Mouse (Mus musculus) heart, embryonic 13.5 days (tissue): ENCODE results near the gene Aida. TPM values are rescaled to one million over a fixed set of nuclear protein-coding genes. Genes with fewer than 3 reads are reported as not detected.
A peak's percentile ranks its signal among the peaks of the same experiment; 100 is the strongest.

Source experiments
- ATAC-seq: fragments of 200-750 bp; cut with Nextera tagmentation; 2 replicates; pipeline ENCODE4 v1.8.0; 2017; ENCODE audit warnings: moderate TSS enrichment; ENCODE audit not compliant: insufficient number of reproducible peaks, low FRiP score, low TSS enrichment; ENCODE audit errors: extremely low read depth
- H3K27ac ChIP-seq: fragments of 300-500 bp; sonication (generic); replicated peaks from 2 replicates; pipeline ENCODE4 v1.5.1; 2015; ENCODE audit warnings: moderate library complexity, mild to moderate bottlenecking, inconsistent platforms
- H3K27me3 ChIP-seq: fragments of 300-500 bp; sonication (generic); replicated peaks from 2 replicates; pipeline ENCODE4 v1.6.1; 2015; ENCODE audit warnings: mild to moderate bottlenecking, inconsistent platforms
- H3K36me3 ChIP-seq: fragments of 300-500 bp; sonication (generic); 2 replicates; pipeline ENCODE4 v1.6.1; 2015; ENCODE audit warnings: mild to moderate bottlenecking, inconsistent platforms
- H3K4me1 ChIP-seq: fragments of 300-500 bp; sonication (generic); 2 replicates; pipeline ENCODE4 v1.6.1; 2015; ENCODE audit warnings: inconsistent platforms
- H3K4me2 ChIP-seq: fragments of 300-500 bp; sonication (generic); 2 replicates; pipeline ENCODE4 v1.6.1; 2015; ENCODE audit warnings: inconsistent platforms, mild to moderate bottlenecking, moderate library complexity
- H3K4me3 ChIP-seq: fragments of 300-500 bp; sonication (generic); 2 replicates; pipeline ENCODE4 v1.5.1; 2015; ENCODE audit warnings: moderate library complexity, mild to moderate bottlenecking, inconsistent platforms
- H3K9ac ChIP-seq: fragments of 300-500 bp; sonication (generic); 2 replicates; pipeline ENCODE4 v1.6.1; 2015; ENCODE audit warnings: inconsistent platforms, mild to moderate bottlenecking, moderate library complexity
- H3K9me3 ChIP-seq: fragments of 300-500 bp; sonication (generic); 2 replicates; pipeline ENCODE4 v1.6.1; 2016; ENCODE audit warnings: inconsistent platforms
- WGBS: fragments of 180-500 bp; shearing (Covaris S2); methylation state at CpG from one replicate; pipeline ENCODE4 v1.1.7; 2015; ENCODE audit warnings: mixed read lengths; 5-methylcytosine and 5-hydroxymethylcytosine counted together
- polyA plus RNA-seq: library from polyadenylated mRNA; unstranded; fragments of >200 nt; fragmentation: Nextera tagmentation; extraction: Ambion mirVana; gene quantifications from 2 replicates; pipeline ENCODE4 v1.2.1, GENCODE M21; 2015

Aida gene
- 28.3 and 29.3 TPM in 2 replicates for polyA plus RNA-seq

- H3K4me3 ChIP-seq: peak within 1 kb of the TSS; percentile 58
- ATAC-seq: no peak
- no peaks in the 10 kb centered on the region for H3K27me3 ChIP-seq
- peaks cover 26% of the 10 kb centered on the region for H3K36me3 ChIP-seq
- no peaks in the 10 kb centered on the region for H3K9me3 ChIP-seq
- under 1% methylated on average over 26 of the region's 26 CpGs for WGBS
- H3K4me1 ChIP-seq: peaks cover 5% of the 10 kb centered on the region; the same call in 1 of the 2 replicates
- peak within 1 kb of the TSS; percentile 66 for H3K27ac ChIP-seq
- H3K9ac ChIP-seq: peak within 1 kb of the TSS; percentile 79
- H3K4me2 ChIP-seq: peak within 1 kb of the TSS; percentile 69
Measured at GRCm38 (mm10) chr1:183296465-183296864, at the start of gene Aida. Aida (plus strand) TSS chr1:183296590.

- Histone ChIP-seq H3K9ac (no peak overlapping the region), H3K36me3 (no peaks in the 10 kb centered on the region), H3K27ac (no peak overlapping the region), H3K9me3 (no peaks in the 10 kb centered on the region), H3K4me1 (no peaks in the 10 kb centered on the region), H3K4me3 (no peak overlapping the region), H3K4me2 (no peak overlapping the region), H3K27me3 (peaks cover 14% of the 10 kb centered on the region)
- ATAC-seq: no peak
- WGBS: 10% methylated on average over 1 of the region's 1 CpGs
Measured at GRCm38 (mm10) chr1:183248144-183248543, 48.2 kb upstream of the Aida start.

GRCm38 (mm10) chr1:183250612-183251011, 45.8 kb upstream of the Aida start:
- ATAC-seq: no peak
- Histone ChIP-seq H3K36me3 (no peaks in the 10 kb centered on the region), H3K27ac (no peak overlapping the region), H3K9me3 (no peaks in the 10 kb centered on the region), H3K4me3 (no peak overlapping the region), H3K4me2 (no peak overlapping the region), H3K9ac (no peak overlapping the region), H3K27me3 (peaks cover 15% of the 10 kb centered on the region), H3K4me1 (no peaks in the 10 kb centered on the region)
- WGBS: 70% methylated on average over 4 of the region's 4 CpGs

DNA sequence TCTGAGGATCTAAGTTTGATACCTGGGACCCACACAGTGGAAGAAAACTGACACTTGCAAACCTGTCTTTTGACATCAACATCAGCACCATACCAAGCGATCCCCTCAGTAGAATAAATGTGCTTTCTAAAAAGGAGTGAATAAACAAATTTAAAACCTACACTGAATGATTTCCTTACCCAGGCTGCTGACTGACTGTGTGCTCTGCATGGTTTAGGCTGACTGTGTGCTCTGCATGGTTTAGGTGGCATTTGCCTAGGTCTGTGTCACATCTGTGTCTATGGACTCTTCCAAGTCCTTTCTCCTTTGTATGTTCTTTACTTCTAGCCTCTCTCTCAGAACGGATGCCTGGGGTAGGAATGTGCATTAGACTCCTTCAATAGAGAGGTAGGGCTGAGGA, 44.6 kb upstream of the Aida start:
- H3K4me3 ChIP-seq: no peak overlapping the region
- peaks cover 15% of the 10 kb centered on the region for H3K27me3 ChIP-seq
- WGBS: 72% methylated on average over 2 of the region's 2 CpGs
- H3K9ac ChIP-seq: no peak overlapping the region
- ATAC-seq: no peak
- H3K27ac ChIP-seq: no peak overlapping the region
- no peaks in the 10 kb centered on the region for H3K4me1 ChIP-seq
- no peaks in the 10 kb centered on the region for H3K36me3 ChIP-seq
- H3K4me2 ChIP-seq: no peak overlapping the region
- no peaks in the 10 kb centered on the region for H3K9me3 ChIP-seq

DNA sequence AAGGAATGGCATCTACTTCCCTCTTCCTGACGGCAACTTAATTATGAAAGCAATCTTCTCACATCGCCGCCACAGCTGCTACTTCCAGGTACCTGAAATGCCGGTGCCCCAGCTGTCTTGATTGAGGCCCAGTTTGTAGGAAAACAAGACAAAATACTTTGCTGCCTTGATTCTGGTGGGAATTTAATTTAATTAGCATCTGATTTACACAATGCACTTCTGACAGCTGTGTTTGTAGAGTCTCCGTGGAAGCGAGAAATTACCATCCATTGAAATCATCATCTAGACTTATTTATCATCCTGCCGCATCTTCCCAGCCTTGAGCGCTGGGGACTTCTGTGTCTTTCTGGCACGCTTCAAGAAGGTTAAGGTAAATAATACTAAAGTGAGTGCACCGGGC, 43.8 kb upstream of the Aida start:
- no peak for ATAC-seq
- Histone ChIP-seq H3K9me3 (no peaks in the 10 kb centered on the region), H3K27ac (no peak overlapping the region), H3K36me3 (no peaks in the 10 kb centered on the region), H3K4me1 (no peaks in the 10 kb centered on the region), H3K9ac (no peak overlapping the region), H3K4me2 (no peak overlapping the region), H3K27me3 (peaks cover 15% of the 10 kb centered on the region), H3K4me3 (no peak overlapping the region)
- WGBS: 65% methylated on average over 10 of the region's 10 CpGs

DNA sequence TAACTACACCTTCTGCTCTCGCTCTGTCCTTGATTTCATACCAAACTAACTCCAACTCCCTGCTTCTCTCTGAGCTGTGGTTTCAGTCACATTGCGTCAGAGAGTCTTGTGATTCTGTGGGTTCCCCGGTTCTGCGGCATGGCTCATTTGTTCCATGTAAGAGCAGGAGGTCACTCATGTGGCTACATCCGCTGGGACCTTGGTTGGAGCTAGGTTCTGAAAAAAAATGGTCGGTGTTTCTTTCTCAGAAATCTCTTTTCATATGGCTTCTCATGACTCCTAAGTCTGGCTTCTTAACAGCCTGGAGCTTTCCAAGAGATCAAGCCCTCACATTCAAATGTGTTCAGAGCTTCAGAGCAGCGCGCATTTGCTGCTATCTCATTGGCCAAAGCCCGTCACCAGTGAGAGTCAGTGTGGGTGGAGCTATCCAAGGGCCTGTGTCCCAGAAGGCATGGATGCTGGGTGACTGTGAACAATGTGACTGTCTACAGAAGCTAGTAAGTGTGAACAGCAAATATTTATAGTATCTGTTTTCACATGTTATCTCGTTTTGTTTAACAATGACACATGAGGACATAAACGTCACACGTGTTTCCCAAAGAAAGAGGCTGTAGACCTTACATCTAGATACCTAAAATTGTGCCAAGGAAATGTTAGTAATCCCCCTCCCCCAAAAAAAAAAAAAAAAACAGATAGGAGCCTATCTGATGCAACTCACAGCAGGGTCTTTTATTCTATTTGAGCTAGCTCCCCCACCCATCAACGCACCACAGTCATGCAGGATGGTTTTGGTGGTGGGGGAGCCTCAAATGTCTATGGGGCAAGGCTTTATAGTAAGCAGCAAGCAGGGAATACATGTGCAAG, 32.0 kb upstream of the Aida start:
- H3K4me3 ChIP-seq: no peak overlapping the region

GRCm38 (mm10) chr1:183265921-183266467, 30.4 kb upstream of the Aida start:
- WGBS: 42% methylated on average over 14 of the region's 14 CpGs
- no peak overlapping the region for H3K4me3 ChIP-seq
- ATAC-seq: no peak

More for the DNA sequence above, 32.0 kb upstream of the Aida start:
- no peaks in the 10 kb centered on the region for H3K36me3 ChIP-seq
- no peak overlapping the region for H3K27ac ChIP-seq
- peak overlapping the region; percentile 51 for H3K4me2 ChIP-seq
- no peak for ATAC-seq
- no peaks in the 10 kb centered on the region for H3K9me3 ChIP-seq
- 56% methylated on average over 13 of the region's 13 CpGs for WGBS
- no peaks in the 10 kb centered on the region for H3K27me3 ChIP-seq
- H3K4me1 ChIP-seq: peaks cover 15% of the 10 kb centered on the region
- H3K9ac ChIP-seq: peak overlapping the region; percentile 30; the same call in 1 of the 2 replicates

DNA sequence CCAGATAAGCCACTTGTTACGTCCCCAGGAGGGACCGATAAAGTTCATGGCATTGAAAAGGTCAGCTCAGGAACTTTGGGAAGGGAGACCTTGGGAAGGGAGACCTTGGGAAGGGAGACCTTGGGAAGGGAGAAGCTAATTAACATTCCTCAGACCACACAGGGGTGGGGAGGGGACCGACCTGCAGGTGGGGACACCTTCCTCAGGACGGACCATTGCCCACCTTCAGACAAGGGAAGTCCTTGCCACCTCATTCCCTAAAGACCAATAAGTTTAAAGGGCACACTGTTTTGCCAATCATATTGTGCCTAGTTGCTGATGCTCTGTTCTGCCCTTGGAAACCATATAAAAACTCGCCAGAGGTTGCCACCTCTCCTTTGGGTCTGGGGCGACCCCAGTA, 28.7 kb upstream of the Aida start:
- Histone ChIP-seq H3K4me3 (no peak overlapping the region), H3K9ac (no peak overlapping the region), H3K4me2 (no peak overlapping the region), H3K27me3 (no peaks in the 10 kb centered on the region), H3K27ac (no peak overlapping the region), H3K9me3 (no peaks in the 10 kb centered on the region), H3K36me3 (no peaks in the 10 kb centered on the region), H3K4me1 (peaks cover 15% of the 10 kb centered on the region)
- 63% methylated on average over 6 of the region's 6 CpGs for WGBS
- ATAC-seq: no peak

More at GRCm38 (mm10) chr1:183265921-183266467, 30.4 kb upstream of the Aida start:
- Histone ChIP-seq H3K4me1 (peaks cover 15% of the 10 kb centered on the region), H3K9me3 (no peaks in the 10 kb centered on the region), H3K27ac (no peak overlapping the region), H3K36me3 (no peaks in the 10 kb centered on the region), H3K9ac (0 out of 2 replicates have a peak overlapping the region, but pooled peaks have one; percentile 19), H3K27me3 (no peaks in the 10 kb centered on the region), H3K4me2 (peak overlapping the region; percentile 7; the same call in 1 of the 2 replicates)

DNA sequence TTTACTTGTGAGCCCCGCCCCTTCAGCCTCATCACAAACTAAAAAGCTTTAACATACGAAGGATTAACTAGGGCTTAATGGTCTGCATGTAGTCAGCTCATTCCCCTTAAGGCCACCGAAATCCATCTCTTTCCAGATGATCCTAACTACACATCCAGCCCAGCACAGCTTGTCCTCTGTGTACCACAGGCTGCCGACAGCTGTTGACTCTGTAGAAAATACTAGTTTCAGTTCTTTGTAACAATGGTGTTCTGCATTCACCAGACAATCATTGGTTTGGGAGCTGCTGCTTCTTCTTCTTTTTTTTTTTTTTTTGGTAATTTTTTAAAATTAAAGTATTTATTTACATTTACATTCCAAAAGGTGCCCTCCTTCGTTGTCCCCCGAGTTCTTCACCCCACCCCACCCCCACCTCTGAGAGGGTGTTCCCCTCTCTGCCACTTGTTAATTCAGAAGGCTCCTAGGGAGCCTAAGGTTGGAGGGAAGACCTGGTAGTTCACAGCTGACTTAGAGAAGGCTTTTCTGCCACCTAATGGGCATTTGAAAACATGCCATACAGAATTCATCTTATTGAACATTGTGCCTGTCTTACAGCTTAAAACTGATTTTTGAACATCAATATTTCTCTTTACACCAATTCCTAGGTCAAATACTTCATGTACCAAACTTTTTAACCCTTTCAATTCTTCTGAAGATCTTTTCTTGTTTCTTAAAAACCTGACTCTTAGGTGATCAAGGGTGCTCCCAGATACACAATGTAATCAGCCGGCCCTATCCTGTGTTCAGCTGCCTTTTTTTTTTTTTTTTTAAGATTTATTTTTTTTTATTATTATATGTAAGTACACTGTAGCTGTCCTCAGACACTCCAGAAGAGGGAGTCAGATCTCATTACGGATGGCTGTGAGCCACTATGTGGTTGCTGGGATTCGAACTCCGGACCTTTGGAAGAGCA, 23.2 kb upstream of the Aida start:
- H3K27ac ChIP-seq: no peak overlapping the region
- H3K9ac ChIP-seq: no peak overlapping the region
- no peaks in the 10 kb centered on the region for H3K27me3 ChIP-seq
- no peaks in the 10 kb centered on the region for H3K4me1 ChIP-seq
- 55% methylated on average over 10 of the region's 10 CpGs for WGBS
- H3K4me3 ChIP-seq: no peak overlapping the region
- no peak for ATAC-seq
- peaks cover 16% of the 10 kb centered on the region for H3K36me3 ChIP-seq
- H3K9me3 ChIP-seq: no peaks in the 10 kb centered on the region
- H3K4me2 ChIP-seq: no peak overlapping the region

GRCm38 (mm10) chr1:183274385-183274784, 22.0 kb upstream of the Aida start:
- Histone ChIP-seq H3K4me2 (no peak overlapping the region), H3K36me3 (peaks cover 28% of the 10 kb centered on the region), H3K27ac (no peak overlapping the region), H3K9me3 (no peaks in the 10 kb centered on the region), H3K27me3 (no peaks in the 10 kb centered on the region), H3K4me1 (no peaks in the 10 kb centered on the region), H3K4me3 (no peak overlapping the region), H3K9ac (no peak overlapping the region)
- 59% methylated on average over 3 of the region's 3 CpGs for WGBS
- ATAC-seq: no peak

DNA sequence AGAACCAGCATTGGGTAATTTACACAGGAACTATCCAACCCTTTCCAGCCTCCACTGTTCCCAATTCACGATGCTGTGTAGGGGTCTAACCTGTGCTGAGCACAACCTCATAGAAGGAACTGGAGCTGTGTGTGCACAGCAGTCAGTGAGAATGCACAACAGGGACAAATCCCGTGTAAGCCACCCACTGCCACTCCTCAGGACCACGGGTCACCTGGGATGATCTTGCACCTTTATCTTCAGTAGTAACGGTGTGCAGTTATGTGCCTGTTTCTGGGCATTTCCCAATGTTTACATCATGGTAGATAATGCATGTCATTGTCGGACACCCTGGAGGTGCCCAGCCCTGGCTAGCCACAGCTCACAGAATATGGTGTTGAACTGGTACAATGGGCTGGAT, 20.6 kb upstream of the Aida start:
- H3K36me3 ChIP-seq: peaks cover 42% of the 10 kb centered on the region
- ATAC-seq: no peak
- H3K9me3 ChIP-seq: no peaks in the 10 kb centered on the region
- H3K27ac ChIP-seq: no peak overlapping the region
- H3K4me3 ChIP-seq: no peak overlapping the region
- H3K4me1 ChIP-seq: no peaks in the 10 kb centered on the region
- H3K4me2 ChIP-seq: no peak overlapping the region
- H3K9ac ChIP-seq: no peak overlapping the region
- 70% methylated on average over 5 of the region's 5 CpGs for WGBS
- no peaks in the 10 kb centered on the region for H3K27me3 ChIP-seq
